Mouse (Mus musculus) cerebellum, adult 9-11 months (tissue): Measurements from ENCODE around the gene Nol3.

Experiments
- DNase-seq: peaks from one replicate; pipeline ENCODE4 v3.0.0; 2022

Nol3 gene

GRCm38 (mm10) chr8:105309142-105309847, 33.4 kb downstream of the Nol3 start:
- DNase-seq, result peak; percentile 98

- peak; percentile 72 for DNase-seq
Observed at GRCm38 (mm10) chr8:105310118-105310517, 34.2 kb downstream of the Nol3 start.

DNA sequence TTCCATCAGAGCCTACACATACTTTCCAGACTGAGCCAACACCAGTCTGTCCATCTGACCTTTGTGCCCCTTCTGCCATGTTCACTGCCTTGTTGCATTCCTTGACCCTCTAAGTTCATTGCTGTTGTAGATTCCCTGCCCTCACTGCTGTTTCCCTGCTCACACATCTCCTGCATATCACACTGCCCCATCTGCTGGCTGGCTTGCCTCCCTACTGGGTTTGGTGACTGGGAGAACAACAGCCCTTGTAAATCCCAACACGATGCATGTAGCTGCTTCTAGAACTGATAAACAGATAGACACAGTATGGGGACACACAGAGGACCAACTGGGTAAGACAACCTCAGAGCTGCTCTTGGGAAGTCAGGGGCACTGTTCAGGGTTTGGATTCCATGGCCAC, 35.8 kb downstream of the Nol3 start:
- DNase-seq, result no peak

- peak; percentile 72 for DNase-seq
Observed at GRCm38 (mm10) chr8:105312891-105313481, 37.0 kb downstream of the Nol3 start.

GRCm38 (mm10) chr8:105313622-105314402, 37.9 kb downstream of the Nol3 start:
- DNase-seq, result peak; percentile 51

DNA sequence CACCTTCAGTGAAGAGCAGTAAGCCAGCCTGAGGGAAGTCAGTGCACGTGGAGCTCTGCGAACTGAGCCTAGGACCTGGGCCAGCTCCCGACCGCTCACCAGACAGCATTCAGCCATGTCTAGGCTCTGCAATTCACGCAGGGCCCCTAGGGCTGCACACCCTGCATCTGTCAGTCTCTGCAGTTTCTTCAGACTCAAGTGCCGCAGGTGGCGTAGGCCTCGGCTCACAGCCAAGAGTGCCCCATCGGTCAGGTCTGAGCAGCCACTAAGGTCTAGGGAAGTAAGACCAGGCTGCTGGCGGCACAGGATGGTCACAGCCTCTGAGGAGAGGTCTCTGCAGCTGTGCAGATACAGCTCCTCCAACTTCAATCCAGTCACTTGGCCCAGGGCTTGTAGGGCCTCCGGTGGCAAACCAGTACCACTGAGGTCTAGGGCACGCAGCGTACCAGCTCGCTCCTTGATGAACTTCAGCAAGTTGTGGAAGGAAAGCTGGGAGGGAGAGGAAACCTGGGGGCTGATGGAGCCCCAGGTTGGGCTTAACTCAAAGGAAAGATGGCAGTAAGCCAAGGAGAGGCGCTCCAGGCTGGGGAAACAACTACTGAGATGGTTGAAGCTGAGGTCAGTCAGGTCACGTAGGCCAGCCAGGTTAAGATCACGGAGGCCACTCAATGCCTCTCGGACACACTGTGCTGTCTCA, 39.3 kb downstream of the Nol3 start:
- DNase-seq, result peak; percentile 79

DNA sequence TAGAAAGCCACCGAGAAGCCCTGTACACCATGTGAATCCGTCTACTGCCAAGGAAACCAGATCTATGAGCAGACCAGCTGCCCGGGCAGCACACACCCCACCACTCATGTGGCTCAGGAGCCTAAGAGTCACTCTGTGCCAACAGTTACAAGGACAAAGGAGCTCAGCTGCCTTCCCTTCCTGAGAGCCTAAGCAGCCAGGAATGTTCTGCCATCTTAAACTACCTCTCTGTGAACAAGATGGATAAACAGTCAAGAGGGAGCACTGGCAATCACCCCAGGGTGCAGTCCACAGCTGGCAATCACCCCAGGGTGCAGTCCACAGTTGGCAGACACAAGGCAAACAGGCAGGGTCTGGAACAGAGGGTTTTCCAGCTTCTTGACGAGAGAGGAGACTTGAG, 42.0 kb downstream of the Nol3 start:
- DNase-seq, result no peak

DNA sequence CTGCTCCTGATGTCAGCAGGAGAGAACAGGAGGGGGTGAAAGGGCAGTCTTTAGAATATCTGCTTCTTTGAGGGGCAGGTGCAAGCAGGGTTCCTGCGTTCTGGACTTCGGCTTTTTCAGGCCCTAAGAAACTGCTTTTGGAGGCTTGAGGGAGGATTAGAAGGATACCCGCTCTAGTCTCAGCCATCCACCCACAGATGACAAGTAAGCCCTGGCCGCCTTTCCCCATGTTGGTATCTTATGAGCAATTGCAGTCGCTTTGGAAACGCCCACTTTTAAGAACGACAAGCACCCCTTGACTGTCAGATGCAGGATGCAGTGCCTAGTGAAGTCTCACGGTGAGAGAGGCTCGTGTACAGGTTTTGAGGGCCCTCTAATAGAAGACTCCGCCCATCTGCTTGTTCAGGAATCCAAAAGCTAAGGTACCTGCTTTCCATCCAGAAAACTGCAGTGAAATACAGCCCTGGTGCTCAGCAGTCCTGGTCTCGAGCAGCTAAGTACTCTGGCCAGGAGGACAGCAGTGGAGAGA, 42.8 kb downstream of the Nol3 start:
- DNase-seq, result no peak

GRCm38 (mm10) chr8:105323183-105323582, 47.2 kb downstream of the Nol3 start:
- DNase-seq, result no peak

DNA sequence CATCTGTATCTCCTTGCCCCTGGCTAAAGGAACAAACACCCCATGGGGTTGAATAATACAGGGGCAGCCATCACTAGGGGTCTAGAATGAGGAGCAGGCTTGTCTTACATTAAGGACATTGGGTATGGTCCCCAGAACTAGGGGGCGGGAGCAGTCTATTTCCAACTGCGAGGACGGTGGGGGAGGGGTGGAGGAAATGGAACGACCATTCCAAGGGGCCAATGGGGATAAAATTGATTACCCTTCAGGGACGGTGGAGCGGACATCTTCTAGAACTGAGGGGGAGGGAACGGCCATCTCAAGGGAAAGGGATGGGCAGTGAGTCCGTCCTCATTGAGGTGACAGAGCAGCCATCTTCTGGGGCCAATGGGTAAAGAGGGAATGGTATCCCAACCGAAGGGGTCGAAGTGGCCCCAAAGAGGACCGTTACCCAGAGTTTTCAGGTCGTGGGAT, 49.7 kb downstream of the Nol3 start:
- DNase-seq, result no peak

GRCm38 (mm10) chr8:105326141-105326672, 50.3 kb downstream of the Nol3 start, which contains the start of the genes Lrrc29 and Tmem208:
Gene Lrrc29, minus strand, starts transcription at chr8:105326278.
Gene Tmem208, plus strand, starts transcription at chr8:105326354.
- peak; percentile 97 for DNase-seq

GRCm38 (mm10) chr8:105326968-105327367, 51.0 kb downstream of the Nol3 start:
- no peak for DNase-seq

DNA sequence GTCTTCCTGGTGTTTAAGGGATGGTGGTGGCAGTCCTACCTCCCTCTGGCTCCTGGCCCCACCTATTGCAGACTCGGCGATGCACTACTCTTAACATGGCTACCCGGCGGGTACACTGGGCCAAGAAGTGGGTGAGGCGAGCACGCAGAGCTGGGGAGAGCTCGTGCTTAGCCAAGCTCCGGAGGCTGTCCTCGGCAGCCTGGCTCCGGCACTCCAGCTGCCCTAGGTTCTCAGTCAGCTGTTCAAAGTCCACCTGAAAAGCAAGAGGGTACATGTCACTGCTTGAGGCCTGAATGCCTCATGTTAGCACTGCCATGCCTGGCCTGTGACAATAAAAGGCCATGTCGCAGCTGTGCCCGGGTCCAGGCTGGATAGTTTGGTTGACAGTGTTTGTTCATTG, 54.4 kb downstream of the Nol3 start:
- no peak for DNase-seq

DNA sequence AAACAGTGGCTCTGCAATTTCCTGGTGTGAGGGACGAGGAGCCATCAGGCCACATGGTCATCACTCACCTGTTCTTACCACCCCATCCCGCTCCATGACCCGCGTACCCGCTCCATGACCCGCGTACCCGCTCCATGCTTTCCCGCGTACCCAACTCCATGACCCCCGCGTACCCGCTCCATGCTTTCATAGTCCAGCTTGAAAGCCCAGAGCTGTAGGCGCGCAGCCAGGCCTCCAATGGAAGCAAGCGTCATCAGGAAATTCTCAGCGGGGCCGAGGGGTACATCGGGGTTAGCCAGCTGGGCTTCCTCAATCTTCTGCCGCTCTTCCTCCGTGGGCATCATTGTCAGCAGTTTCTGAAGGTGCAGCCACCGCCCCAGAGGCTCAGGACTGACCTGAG, 55.5 kb downstream of the Nol3 start:
- no peak for DNase-seq
